Mouse (Mus musculus) forebrain, embryonic 10.5 days (tissue): ENCODE data around the gene Clnk. TPM values are rescaled to one million over a fixed set of nuclear protein-coding genes. Genes with fewer than 3 reads are reported as not detected.

Experiments
- DNase-seq: peaks from one replicate; pipeline ENCODE4 v3.0.0-alpha.2; 2017; ENCODE audit warnings: low spot score; ENCODE audit errors: extremely low spot score
- H3K27ac ChIP-seq: fragments of 300-500 bp; sonication (generic); 2 replicates; pipeline ENCODE4 v1.5.1; 2016; ENCODE audit warnings: mild to moderate bottlenecking
- H3K27me3 ChIP-seq: fragments of 300-500 bp; sonication (generic); 2 replicates; pipeline ENCODE4 v1.6.1; 2016; ENCODE audit warnings: mild to moderate bottlenecking; ENCODE audit not compliant: poor library complexity, severe bottlenecking
- H3K36me3 ChIP-seq: fragments of 300-500 bp; sonication (generic); replicated peaks from 2 replicates; pipeline ENCODE4 v1.6.1; 2016; ENCODE audit warnings: mild to moderate bottlenecking, moderate library complexity
- H3K4me1 ChIP-seq: fragments of 300-500 bp; sonication (generic); 2 replicates; pipeline ENCODE4 v1.6.1; 2016
- H3K4me3 ChIP-seq: fragments of 300-500 bp; sonication (generic); 2 replicates; pipeline ENCODE4 v1.5.1; 2016; ENCODE audit warnings: mild to moderate bottlenecking, moderate library complexity
- H3K9me3 ChIP-seq: fragments of 300-500 bp; sonication (generic); 2 replicates; pipeline ENCODE4 v1.6.1; 2016; ENCODE audit warnings: mild to moderate bottlenecking, moderate library complexity
- WGBS: fragments of 180-500 bp; shearing (Covaris S2); methylation state at CpG from one replicate; pipeline ENCODE4 v1.1.7; 2016; 5-methylcytosine and 5-hydroxymethylcytosine counted together
- polyA plus RNA-seq: library from polyadenylated mRNA; unstranded; fragments of >200 nt; fragmentation: Nextera tagmentation; extraction: Ambion mirVana; gene quantifications from 2 replicates; pipeline ENCODE4 v1.2.1, GENCODE M21; 2016

Gene Clnk
- polyA plus RNA-seq, 1 experiment from 2014 or later = not detected

GRCm38 (mm10) chr5:38696616-38697375 is 179.8 kb downstream of the Clnk start:
- Histone ChIP-seq H3K4me3 (no peak overlapping the region), H3K36me3 (no peaks in the 10 kb centered on the region), H3K27ac (peak overlapping the region; percentile 4; the same call in 1 of the 2 replicates), H3K27me3 (no peaks in the 10 kb centered on the region), H3K4me1 (no peaks in the 10 kb centered on the region), H3K9me3 (no peaks in the 10 kb centered on the region)
- peak; percentile 25 for DNase-seq
- 66% methylated on average over 8 of the region's 8 CpGs for WGBS

GRCm38 (mm10) chr5:38692859-38693258 is 183.8 kb downstream of the Clnk start:
- Histone ChIP-seq H3K27ac (no peak overlapping the region), H3K27me3 (no peaks in the 10 kb centered on the region), H3K4me1 (no peaks in the 10 kb centered on the region), H3K4me3 (no peak overlapping the region), H3K36me3 (no peaks in the 10 kb centered on the region), H3K9me3 (no peaks in the 10 kb centered on the region)
- WGBS = 91% methylated on average over 6 of the region's 6 CpGs
- no peak for DNase-seq

- H3K9me3 ChIP-seq = no peaks in the 10 kb centered on the region
- no peak overlapping the region for H3K27ac ChIP-seq
- peaks cover 6% of the 10 kb centered on the region for H3K4me1 ChIP-seq
- H3K4me3 ChIP-seq = no peak overlapping the region
- WGBS = 89% methylated on average over 6 of the region's 6 CpGs
- DNase-seq = no peak
- no peaks in the 10 kb centered on the region for H3K36me3 ChIP-seq
- H3K27me3 ChIP-seq = no peaks in the 10 kb centered on the region
These were observed 187.4 kb downstream of the Clnk start for GRCm38 (mm10) chr5:38689186-38689585.

GRCm38 (mm10) chr5:38687694-38688093 is 188.9 kb downstream of the Clnk start:
- Histone ChIP-seq H3K27me3 (no peaks in the 10 kb centered on the region), H3K4me1 (peaks cover 16% of the 10 kb centered on the region), H3K9me3 (peaks cover 3% of the 10 kb centered on the region; the same call in 1 of the 2 replicates), H3K4me3 (no peak overlapping the region), H3K36me3 (peaks cover 8% of the 10 kb centered on the region), H3K27ac (no peak overlapping the region)
- WGBS = 73% methylated on average over 1 of the region's 1 CpGs
- DNase-seq = no peak

- Histone ChIP-seq H3K27me3 (no peaks in the 10 kb centered on the region), H3K9me3 (peaks cover 11% of the 10 kb centered on the region; the same call in 1 of the 2 replicates), H3K27ac (peak within 1 kb of the TSS; percentile 98), H3K4me3 (peak within 1 kb of the TSS; percentile 81), H3K4me1 (peaks cover 16% of the 10 kb centered on the region), H3K36me3 (peaks cover 41% of the 10 kb centered on the region)
- peak; percentile 81 for DNase-seq
- WGBS = under 1% methylated on average over 88 of the region's 89 CpGs
These were observed 192.3 kb downstream of the Clnk start, which contains the start of gene Zfp518b for GRCm38 (mm10) chr5:38684164-38684911. Gene Zfp518b, minus strand, starts transcription at chr5:38684826.

GRCm38 (mm10) chr5:38658836-38659235 is 217.8 kb downstream of the Clnk start:
- WGBS = 88% methylated on average over 5 of the region's 5 CpGs
- no peak overlapping the region for H3K4me3 ChIP-seq
- no peak overlapping the region for H3K27ac ChIP-seq
- no peaks in the 10 kb centered on the region for H3K36me3 ChIP-seq
- no peaks in the 10 kb centered on the region for H3K27me3 ChIP-seq
- H3K9me3 ChIP-seq = no peaks in the 10 kb centered on the region
- no peaks in the 10 kb centered on the region for H3K4me1 ChIP-seq
- DNase-seq = no peak

Other genes with a start within 250 kb of the Clnk start
- 42.0 and 43.4 TPM in 2 replicates for gene Zfp518b, start 192.0 kb downstream of the Clnk start, polyA plus RNA-seq